Mouse (Mus musculus) lung, postnatal 0 days (tissue): ENCODE measurements around the gene Olfr672.
"Not testable (repeated sequence)": the region's sequence is repeated elsewhere in the genome, so short reads cannot be mapped to it uniquely, and the experiment has no call there.

Experiments used
- CTCF ChIP-seq: IDR thresholded peaks from 2 replicates; pipeline ENCODE4 v1.5.1; 2016; ENCODE audit warnings: antibody characterized with exemption, mild to moderate bottlenecking
- EP300 ChIP-seq: IDR thresholded peaks from 2 replicates; pipeline ENCODE4 v1.6.1; 2016; ENCODE audit warnings: antibody characterized with exemption, mild to moderate bottlenecking, control low read depth

DNA sequence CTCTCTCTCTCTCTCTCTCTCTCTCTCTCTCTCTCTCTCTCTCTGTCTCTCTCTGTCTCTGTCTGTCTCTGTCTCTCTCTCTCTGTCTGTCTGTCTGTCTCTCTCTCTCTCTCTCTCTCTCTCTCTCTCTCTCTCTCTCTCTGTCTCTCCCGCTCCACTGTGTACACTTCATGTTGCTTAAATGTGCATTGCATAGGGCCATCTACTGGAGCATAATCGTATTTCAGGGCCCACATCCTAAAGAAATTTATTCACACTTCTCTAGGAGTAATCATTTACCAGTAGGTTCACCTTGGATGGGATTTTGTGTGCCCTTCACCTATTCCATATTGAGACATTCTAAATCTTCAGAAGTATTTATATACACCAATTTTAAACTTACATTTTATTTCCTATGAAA, 29.3 kb downstream of the Olfr672 start:
- not testable (repeated sequence) for TF ChIP-seq CTCF, EP300
